Mouse (Mus musculus): Measurements from ENCODE around the gene Anapc4. TPM values are rescaled to one million over a fixed set of nuclear protein-coding genes. Genes with fewer than 3 reads are reported as not detected.
A peak's percentile ranks its signal among the peaks of the same experiment; 100 is the strongest.

Anapc4 gene
- polyA plus RNA-seq (2015; fragmentation: Nextera tagmentation; extraction: Ambion mirVana) = 22.7 and 24.9 TPM in 2 replicates

- H3K27me3 ChIP-seq = no peaks in the 10 kb centered on the region
- H3K9ac ChIP-seq = peak within 1 kb of the TSS; percentile 71
- ATAC-seq (ENCODE audit: insufficient read depth) = peak; percentile 99
- H3K27ac ChIP-seq (replicated peaks) = peak within 1 kb of the TSS; percentile 89
- H3K4me3 ChIP-seq (replicated peaks) = peak within 1 kb of the TSS; percentile 71
- under 1% methylated on average over 50 of the region's 50 CpGs for WGBS (ENCODE audit: insufficient replicate concordance)
- peaks cover 6% of the 10 kb centered on the region; the same call in 1 of the 2 replicates for H3K36me3 ChIP-seq (replicated peaks)
- H3K4me1 ChIP-seq (replicated peaks) = peaks cover 28% of the 10 kb centered on the region
- no peaks in the 10 kb centered on the region for H3K9me3 ChIP-seq (replicated peaks)
- peak within 1 kb of the TSS; percentile 89 for H3K4me2 ChIP-seq
Measured at GRCm38 (mm10) chr5:52833761-52834274, at the start of gene Anapc4. Anapc4 (plus strand) TSS chr5:52834012.

GRCm38 (mm10) chr5:52786556-52787322, 47.1 kb upstream of the Anapc4 start:
- no peak overlapping the region for H3K27ac ChIP-seq (replicated peaks)
- no peak overlapping the region for H3K4me3 ChIP-seq (replicated peaks)
- no peak for ATAC-seq (ENCODE audit: insufficient read depth)
- 37% methylated on average over 7 of the region's 7 CpGs for WGBS (ENCODE audit: insufficient replicate concordance)
- no peaks in the 10 kb centered on the region for H3K9me3 ChIP-seq (replicated peaks)
- H3K27me3 ChIP-seq = no peaks in the 10 kb centered on the region
- no peak overlapping the region for H3K9ac ChIP-seq
- H3K4me1 ChIP-seq (replicated peaks) = peaks cover 23% of the 10 kb centered on the region
- no peak overlapping the region for H3K4me2 ChIP-seq
- peaks cover 16% of the 10 kb centered on the region for H3K36me3 ChIP-seq (replicated peaks)

- H3K4me1 ChIP-seq (replicated peaks) = no peaks in the 10 kb centered on the region
- H3K9me3 ChIP-seq (replicated peaks) = no peaks in the 10 kb centered on the region
- H3K9ac ChIP-seq = no peak overlapping the region
- no peak for ATAC-seq (ENCODE audit: insufficient read depth)
- peaks cover 36% of the 10 kb centered on the region for H3K36me3 ChIP-seq (replicated peaks)
- no peak overlapping the region for H3K4me3 ChIP-seq (replicated peaks)
- H3K4me2 ChIP-seq = no peak overlapping the region
- WGBS (ENCODE audit: insufficient replicate concordance) = 58% methylated on average over 9 of the region's 9 CpGs
- H3K27me3 ChIP-seq = no peaks in the 10 kb centered on the region
- no peak overlapping the region for H3K27ac ChIP-seq (replicated peaks)
Measured at GRCm38 (mm10) chr5:52793230-52793629, 40.6 kb upstream of the Anapc4 start.

- H3K27ac ChIP-seq (replicated peaks) = no peak overlapping the region
- no peak for ATAC-seq (ENCODE audit: insufficient read depth)
- H3K27me3 ChIP-seq = no peaks in the 10 kb centered on the region
- no peaks in the 10 kb centered on the region for H3K4me1 ChIP-seq (replicated peaks)
- peaks cover 34% of the 10 kb centered on the region for H3K36me3 ChIP-seq (replicated peaks)
- no peaks in the 10 kb centered on the region for H3K9me3 ChIP-seq (replicated peaks)
- no peak overlapping the region for H3K4me2 ChIP-seq
- H3K9ac ChIP-seq = no peak overlapping the region
- 76% methylated on average over 9 of the region's 9 CpGs for WGBS (ENCODE audit: insufficient replicate concordance)
- H3K4me3 ChIP-seq (replicated peaks) = no peak overlapping the region
Measured at GRCm38 (mm10) chr5:52794109-52794508, 39.7 kb upstream of the Anapc4 start.

- Histone ChIP-seq H3K9ac (no peak overlapping the region), H3K36me3 (replicated peaks) (peaks cover 45% of the 10 kb centered on the region), H3K4me3 (replicated peaks) (no peak overlapping the region), H3K9me3 (replicated peaks) (no peaks in the 10 kb centered on the region), H3K4me2 (no peak overlapping the region), H3K4me1 (replicated peaks) (no peaks in the 10 kb centered on the region; the same call in 1 of the 2 replicates), H3K27me3 (no peaks in the 10 kb centered on the region), H3K27ac (replicated peaks) (no peak overlapping the region)
- WGBS (ENCODE audit: insufficient replicate concordance) = 82% methylated on average over 12 of the region's 12 CpGs
- no peak for ATAC-seq (ENCODE audit: insufficient read depth)
Measured at GRCm38 (mm10) chr5:52799274-52799985, 34.4 kb upstream of the Anapc4 start.

GRCm38 (mm10) chr5:52805801-52806200, 28.0 kb upstream of the Anapc4 start:
- Histone ChIP-seq H3K9me3 (replicated peaks) (no peaks in the 10 kb centered on the region), H3K4me1 (replicated peaks) (no peaks in the 10 kb centered on the region), H3K27me3 (no peaks in the 10 kb centered on the region), H3K4me3 (replicated peaks) (no peak overlapping the region), H3K9ac (no peak overlapping the region), H3K27ac (replicated peaks) (no peak overlapping the region), H3K36me3 (replicated peaks) (peaks cover 31% of the 10 kb centered on the region; the same call in 1 of the 2 replicates), H3K4me2 (no peak overlapping the region)
- 61% methylated on average over 4 of the region's 4 CpGs for WGBS (ENCODE audit: insufficient replicate concordance)
- no peak for ATAC-seq (ENCODE audit: insufficient read depth)

DNA sequence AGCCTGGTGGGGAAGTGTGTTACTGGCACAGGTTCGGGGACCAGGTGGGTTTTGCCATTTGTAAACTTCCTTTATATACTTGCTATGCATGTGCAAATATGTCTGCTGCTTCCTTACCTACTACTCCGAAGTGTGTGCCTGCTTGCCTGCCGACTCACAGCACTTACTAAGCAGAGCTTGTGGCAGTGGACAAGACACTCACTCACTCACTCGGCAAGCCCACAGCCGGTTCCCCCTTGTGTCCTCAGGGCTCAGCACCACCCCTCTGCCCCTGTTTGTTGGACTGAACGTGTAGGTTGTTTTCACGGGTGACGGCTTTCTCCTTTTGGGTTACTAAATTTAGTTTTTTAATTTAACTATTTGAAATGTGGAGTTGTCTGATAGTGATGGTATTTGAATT, 27.5 kb upstream of the Anapc4 start:
- Histone ChIP-seq H3K27ac (replicated peaks) (no peak overlapping the region), H3K4me3 (replicated peaks) (no peak overlapping the region), H3K36me3 (replicated peaks) (peaks cover 31% of the 10 kb centered on the region; the same call in 1 of the 2 replicates), H3K27me3 (no peaks in the 10 kb centered on the region), H3K4me2 (no peak overlapping the region), H3K4me1 (replicated peaks) (no peaks in the 10 kb centered on the region), H3K9ac (no peak overlapping the region), H3K9me3 (replicated peaks) (no peaks in the 10 kb centered on the region)
- WGBS (ENCODE audit: insufficient replicate concordance) = 70% methylated on average over 8 of the region's 8 CpGs
- ATAC-seq (ENCODE audit: insufficient read depth) = no peak

DNA sequence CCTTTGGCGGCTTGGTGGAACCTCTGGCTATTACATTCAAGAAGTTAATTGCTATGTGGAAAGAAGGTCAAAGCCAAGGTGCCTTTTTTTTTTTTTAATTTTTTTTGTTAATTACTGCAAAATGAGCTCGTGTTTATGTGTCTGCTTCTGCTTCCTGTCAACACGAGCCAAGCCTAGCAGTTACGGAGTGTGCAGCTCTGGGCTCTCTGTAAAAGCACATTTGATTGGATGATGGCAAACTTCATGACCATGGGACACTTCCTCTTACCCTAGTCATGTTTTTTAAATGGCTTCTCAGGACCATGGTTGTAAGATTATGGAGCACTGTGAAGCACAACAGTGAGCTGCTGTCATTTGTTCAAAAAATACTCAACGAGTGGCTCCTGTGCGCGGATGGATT, 26.8 kb upstream of the Anapc4 start:
- Histone ChIP-seq H3K36me3 (replicated peaks) (peaks cover 33% of the 10 kb centered on the region; the same call in 1 of the 2 replicates), H3K9ac (no peak overlapping the region), H3K4me1 (replicated peaks) (no peaks in the 10 kb centered on the region), H3K27ac (replicated peaks) (no peak overlapping the region), H3K27me3 (no peaks in the 10 kb centered on the region), H3K4me2 (no peak overlapping the region), H3K9me3 (replicated peaks) (no peaks in the 10 kb centered on the region), H3K4me3 (replicated peaks) (no peak overlapping the region)
- WGBS (ENCODE audit: insufficient replicate concordance) = 80% methylated on average over 7 of the region's 7 CpGs
- no peak for ATAC-seq (ENCODE audit: insufficient read depth)

GRCm38 (mm10) chr5:52810446-52810845, 23.4 kb upstream of the Anapc4 start:
- no peak overlapping the region for H3K4me2 ChIP-seq
- H3K4me3 ChIP-seq (replicated peaks) = no peak overlapping the region
- H3K9ac ChIP-seq = no peak overlapping the region
- H3K4me1 ChIP-seq (replicated peaks) = no peaks in the 10 kb centered on the region
- peaks cover 40% of the 10 kb centered on the region for H3K36me3 ChIP-seq (replicated peaks)
- no peaks in the 10 kb centered on the region for H3K27me3 ChIP-seq
- WGBS (ENCODE audit: insufficient replicate concordance) = 80% methylated on average over 6 of the region's 6 CpGs
- no peak overlapping the region for H3K27ac ChIP-seq (replicated peaks)
- ATAC-seq (ENCODE audit: insufficient read depth) = no peak
- no peaks in the 10 kb centered on the region for H3K9me3 ChIP-seq (replicated peaks)

GRCm38 (mm10) chr5:52811056-52811455, 22.8 kb upstream of the Anapc4 start:
- 76% methylated on average over 14 of the region's 14 CpGs for WGBS (ENCODE audit: insufficient replicate concordance)
- H3K9me3 ChIP-seq (replicated peaks) = no peaks in the 10 kb centered on the region
- H3K9ac ChIP-seq = no peak overlapping the region
- no peaks in the 10 kb centered on the region for H3K4me1 ChIP-seq (replicated peaks)
- ATAC-seq (ENCODE audit: insufficient read depth) = no peak
- H3K36me3 ChIP-seq (replicated peaks) = peaks cover 43% of the 10 kb centered on the region
- H3K27ac ChIP-seq (replicated peaks) = no peak overlapping the region
- H3K27me3 ChIP-seq = no peaks in the 10 kb centered on the region
- no peak overlapping the region for H3K4me2 ChIP-seq
- H3K4me3 ChIP-seq (replicated peaks) = no peak overlapping the region

DNA sequence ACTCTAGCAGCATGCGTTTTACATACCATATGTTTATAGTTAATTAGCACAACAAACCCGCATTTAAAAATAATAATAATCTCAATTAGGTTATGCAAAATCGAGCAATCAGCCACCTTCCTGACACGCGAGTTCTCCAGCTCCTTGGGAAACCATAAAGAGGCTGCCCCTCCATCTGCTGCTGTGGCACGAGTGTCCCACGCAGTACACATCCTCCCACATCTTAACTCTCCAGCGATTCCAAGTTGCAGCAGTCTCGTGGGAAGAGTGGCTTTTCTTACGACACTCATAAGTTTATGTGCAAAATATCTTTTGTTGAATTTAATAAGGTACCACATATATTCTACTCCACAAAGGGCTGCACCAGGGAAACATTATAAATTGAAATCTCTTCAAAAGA, 21.4 kb upstream of the Anapc4 start:
- Histone ChIP-seq H3K4me1 (replicated peaks) (no peaks in the 10 kb centered on the region), H3K4me2 (no peak overlapping the region), H3K27me3 (no peaks in the 10 kb centered on the region), H3K9ac (no peak overlapping the region), H3K27ac (replicated peaks) (no peak overlapping the region), H3K36me3 (replicated peaks) (peaks cover 44% of the 10 kb centered on the region), H3K4me3 (replicated peaks) (no peak overlapping the region), H3K9me3 (replicated peaks) (no peaks in the 10 kb centered on the region)
- ATAC-seq (ENCODE audit: insufficient read depth) = no peak
- 83% methylated on average over 10 of the region's 10 CpGs for WGBS (ENCODE audit: insufficient replicate concordance)
